Comparison of ENCODE assay signal across 17 mouse cellular contexts in the genomic region with DNA sequence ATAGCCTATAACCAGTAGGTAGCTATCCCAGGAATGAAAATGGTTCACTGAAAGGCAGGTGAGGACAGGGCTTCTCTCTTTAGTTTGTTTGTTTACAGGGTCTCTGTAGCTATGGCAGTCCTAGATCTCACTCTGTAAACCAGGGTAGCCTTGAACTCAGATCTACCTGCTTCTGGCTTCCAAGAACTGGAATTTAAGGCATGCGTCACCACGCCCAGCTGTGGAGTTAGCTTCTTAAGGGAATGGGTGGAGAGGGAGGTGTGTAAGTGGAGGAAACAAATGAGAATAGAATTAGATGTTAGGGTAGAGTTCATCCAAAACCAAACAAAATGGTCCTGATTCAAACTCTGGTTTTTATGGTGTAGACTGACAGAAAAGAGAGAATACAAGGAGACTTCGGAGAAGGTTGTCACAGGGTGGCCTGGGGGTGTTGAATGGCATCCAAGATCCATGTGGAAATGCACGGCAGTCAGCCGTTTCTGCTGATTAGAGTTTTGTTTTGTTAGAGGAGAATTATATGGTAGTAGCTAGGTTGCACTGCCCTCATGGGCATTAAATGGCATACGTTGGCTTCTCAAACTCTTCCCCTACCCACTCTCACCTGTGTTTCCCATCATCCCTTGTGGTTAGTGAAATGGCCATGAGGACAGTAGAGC.
"Had no signal": no experiment of that assay in that cellular context is flagged by ENCODE, and none has a peak within 500 bp of the region (broad histone marks: within the 10 kb centered on the region; RNA-seq: fewer than 3 reads in every experiment).

No protein-coding gene starts in this region.

- H3K27ac ChIP-seq: lung, embryonic 15.5 days; macrophage; midbrain, embryonic 13.5 days; midbrain, embryonic 15.5 days; neural tube, embryonic 12.5 days had no signal

- H3K9me3 ChIP-seq: lung, embryonic 15.5 days; megakaryocyte, embryonic 14.5 days; midbrain, embryonic 13.5 days; midbrain, embryonic 15.5 days; neural tube, embryonic 12.5 days had no signal

- H3K27me3 ChIP-seq: lung, embryonic 15.5 days; midbrain, embryonic 13.5 days; midbrain, embryonic 15.5 days; neural tube, embryonic 12.5 days had no signal

- H3K4me3 ChIP-seq: lung, embryonic 15.5 days; megakaryocyte, embryonic 14.5 days; midbrain, embryonic 13.5 days; midbrain, embryonic 15.5 days; neural tube, embryonic 12.5 days had no signal

- H3K9ac ChIP-seq: lung, embryonic 15.5 days; midbrain, embryonic 13.5 days; midbrain, embryonic 15.5 days; neural tube, embryonic 12.5 days had no signal

- ATAC-seq: lung, postnatal 0 days; midbrain, embryonic 13.5 days; midbrain, embryonic 15.5 days had no signal

- H3K4me1 ChIP-seq: lung, embryonic 15.5 days; midbrain, embryonic 13.5 days; midbrain, embryonic 15.5 days; neural tube, embryonic 12.5 days had no signal

- H3K36me3 ChIP-seq: lung, embryonic 15.5 days; midbrain, embryonic 13.5 days; midbrain, embryonic 15.5 days; neural tube, embryonic 12.5 days had no signal

- DNase-seq: lung, adult 2 months; lung, postnatal 14 days; lung, postnatal 36 days; right cerebral cortex, adult 18-20 months; right cerebral cortex, postnatal 25 days; right cerebral cortex, postnatal 4 days; spleen, adult 18-20 months; thymus, adult 18-20 months; thymus, postnatal 25 days; thymus, postnatal 4 days had no signal
